Mouse (Mus musculus): ENCODE data around the gene Rabep1. TPM values are rescaled to one million over a fixed set of nuclear protein-coding genes. Genes with fewer than 3 reads are reported as not detected.
A peak's percentile ranks its signal among the peaks of the same experiment; 100 is the strongest.

The Rabep1 gene
- polyA plus RNA-seq, 1 experiment from 2014 or later = 32.6 TPM

GRCm38 (mm10) chr11:70815071-70815470 is 29.5 kb upstream of the Rabep1 start:
- H3K4me3 ChIP-seq (ENCODE audit: low read depth, low read length) = no peak overlapping the region
- no peak for ATAC-seq (ENCODE audit: insufficient read depth)
- TF ChIP-seq CTCF (IDR thresholded peaks at IDR 0.05; ENCODE audit: low read depth) = no peak
- no peak overlapping the region for H3K9ac ChIP-seq
- H3K27me3 ChIP-seq (ENCODE audit: insufficient read depth, low read length) = no peaks in the 10 kb centered on the region
- no peak overlapping the region for H3K27ac ChIP-seq (ENCODE audit: low read depth)
- WGBS = 79% methylated on average over 8 of the region's 8 CpGs
- DNase-seq = no peak
- H3K36me3 ChIP-seq (ENCODE audit: insufficient read depth) = no peaks in the 10 kb centered on the region
- no peaks in the 10 kb centered on the region for H3K9me3 ChIP-seq (ENCODE audit: low read depth, low read length)
- no peak overlapping the region for H3K4me2 ChIP-seq
- H3K4me1 ChIP-seq (ENCODE audit: insufficient read depth) = no peaks in the 10 kb centered on the region

GRCm38 (mm10) chr11:70815498-70816078 is 29.0 kb upstream of the Rabep1 start:
- ATAC-seq (ENCODE audit: insufficient read depth) (0 out of 2 replicates have a peak, but pooled peaks have one; percentile 31), DNase-seq (peak; percentile 86)
- H3K36me3 ChIP-seq (ENCODE audit: insufficient read depth) = no peaks in the 10 kb centered on the region
- 24% methylated on average over 6 of the region's 6 CpGs for WGBS
- H3K4me2 ChIP-seq = no peak overlapping the region
- H3K4me3 ChIP-seq (ENCODE audit: low read depth, low read length) = no peak overlapping the region
- H3K9ac ChIP-seq = no peak overlapping the region
- no peaks in the 10 kb centered on the region for H3K27me3 ChIP-seq (ENCODE audit: insufficient read depth, low read length)
- no peaks in the 10 kb centered on the region for H3K4me1 ChIP-seq (ENCODE audit: insufficient read depth)
- no peaks in the 10 kb centered on the region for H3K9me3 ChIP-seq (ENCODE audit: low read depth, low read length)
- no peak overlapping the region for H3K27ac ChIP-seq (ENCODE audit: low read depth)
- TF ChIP-seq CTCF (IDR thresholded peaks at IDR 0.05; ENCODE audit: low read depth) = peak; percentile 84

- no peak for TF ChIP-seq CTCF (IDR thresholded peaks at IDR 0.05; ENCODE audit: low read depth)
- no peaks in the 10 kb centered on the region for H3K36me3 ChIP-seq (ENCODE audit: insufficient read depth)
- H3K27me3 ChIP-seq (ENCODE audit: insufficient read depth, low read length) = no peaks in the 10 kb centered on the region
- DNase-seq = no peak
- H3K9me3 ChIP-seq (ENCODE audit: low read depth, low read length) = no peaks in the 10 kb centered on the region
- no peak overlapping the region for H3K9ac ChIP-seq
- no peak overlapping the region for H3K27ac ChIP-seq (ENCODE audit: low read depth)
- H3K4me1 ChIP-seq (ENCODE audit: insufficient read depth) = no peaks in the 10 kb centered on the region
- ATAC-seq (ENCODE audit: insufficient read depth) = no peak
- H3K4me3 ChIP-seq (ENCODE audit: low read depth, low read length) = no peak overlapping the region
- 60% methylated on average over 4 of the region's 4 CpGs for WGBS
- H3K4me2 ChIP-seq = no peak overlapping the region
Observed at GRCm38 (mm10) chr11:70816770-70817169, 27.8 kb upstream of the Rabep1 start.

- H3K36me3 ChIP-seq (ENCODE audit: insufficient read depth) = no peaks in the 10 kb centered on the region
- no peak overlapping the region for H3K9ac ChIP-seq
- no peaks in the 10 kb centered on the region for H3K9me3 ChIP-seq (ENCODE audit: low read depth, low read length)
- H3K4me1 ChIP-seq (ENCODE audit: insufficient read depth) = no peaks in the 10 kb centered on the region
- DNase-seq (no peak), ATAC-seq (ENCODE audit: insufficient read depth) (no peak)
- no peak for TF ChIP-seq CTCF (IDR thresholded peaks at IDR 0.05; ENCODE audit: low read depth)
- H3K27me3 ChIP-seq (ENCODE audit: insufficient read depth, low read length) = no peaks in the 10 kb centered on the region
- no peak overlapping the region for H3K4me2 ChIP-seq
- no peak overlapping the region for H3K27ac ChIP-seq (ENCODE audit: low read depth)
- no peak overlapping the region for H3K4me3 ChIP-seq (ENCODE audit: low read depth, low read length)
- WGBS = 76% methylated on average over 8 of the region's 8 CpGs
Observed at GRCm38 (mm10) chr11:70820120-70820519, 24.5 kb upstream of the Rabep1 start.

GRCm38 (mm10) chr11:70821728-70822591 is 22.6 kb upstream of the Rabep1 start:
- DNase-seq (no peak), ATAC-seq (ENCODE audit: insufficient read depth) (no peak)
- no peak overlapping the region for H3K27ac ChIP-seq (ENCODE audit: low read depth)
- H3K9ac ChIP-seq = no peak overlapping the region
- H3K27me3 ChIP-seq (ENCODE audit: insufficient read depth, low read length) = no peaks in the 10 kb centered on the region
- H3K4me3 ChIP-seq (ENCODE audit: low read depth, low read length) = no peak overlapping the region
- WGBS = 32% methylated on average over 17 of the region's 17 CpGs
- no peaks in the 10 kb centered on the region for H3K4me1 ChIP-seq (ENCODE audit: insufficient read depth)
- H3K4me2 ChIP-seq = no peak overlapping the region
- H3K36me3 ChIP-seq (ENCODE audit: insufficient read depth) = no peaks in the 10 kb centered on the region
- H3K9me3 ChIP-seq (ENCODE audit: low read depth, low read length) = no peaks in the 10 kb centered on the region
- TF ChIP-seq CTCF (IDR thresholded peaks at IDR 0.05; ENCODE audit: low read depth) = no peak

- DNase-seq (no peak), ATAC-seq (ENCODE audit: insufficient read depth) (no peak)
- H3K27me3 ChIP-seq (ENCODE audit: insufficient read depth, low read length) = no peaks in the 10 kb centered on the region
- WGBS = 85% methylated on average over 2 of the region's 2 CpGs
- H3K36me3 ChIP-seq (ENCODE audit: insufficient read depth) = no peaks in the 10 kb centered on the region
- no peak overlapping the region for H3K4me3 ChIP-seq (ENCODE audit: low read depth, low read length)
- H3K4me1 ChIP-seq (ENCODE audit: insufficient read depth) = no peaks in the 10 kb centered on the region
- no peaks in the 10 kb centered on the region for H3K9me3 ChIP-seq (ENCODE audit: low read depth, low read length)
- 0 out of 2 replicates have a peak, but pooled peaks have one; percentile 4 for TF ChIP-seq CTCF (IDR thresholded peaks at IDR 0.05; ENCODE audit: low read depth)
- H3K4me2 ChIP-seq = no peak overlapping the region
- H3K27ac ChIP-seq (ENCODE audit: low read depth) = no peak overlapping the region
- H3K9ac ChIP-seq = no peak overlapping the region
Observed at GRCm38 (mm10) chr11:70826207-70826606, 18.4 kb upstream of the Rabep1 start.

- Histone ChIP-seq H3K4me3 (ENCODE audit: low read depth, low read length) (no peak overlapping the region), H3K9ac (no peak overlapping the region), H3K27me3 (ENCODE audit: insufficient read depth, low read length) (no peaks in the 10 kb centered on the region), H3K36me3 (ENCODE audit: insufficient read depth) (no peaks in the 10 kb centered on the region), H3K27ac (ENCODE audit: low read depth) (no peak overlapping the region), H3K9me3 (ENCODE audit: low read depth, low read length) (no peaks in the 10 kb centered on the region), H3K4me1 (ENCODE audit: insufficient read depth) (no peaks in the 10 kb centered on the region), H3K4me2 (no peak overlapping the region)
- DNase-seq (no peak), ATAC-seq (ENCODE audit: insufficient read depth) (no peak)
- no peak for TF ChIP-seq CTCF (IDR thresholded peaks at IDR 0.05; ENCODE audit: low read depth)
- 78% methylated on average over 11 of the region's 11 CpGs for WGBS
Observed at GRCm38 (mm10) chr11:70828975-70829615, 15.5 kb upstream of the Rabep1 start.

Data from lung, embryonic 14.5 days (tissue).